Mouse (Mus musculus): ENCODE measurements around the gene Xlr3c.
A peak's percentile ranks its signal among the peaks of the same experiment; 100 is the strongest.
"Not testable (repeated sequence)": the region's sequence is repeated elsewhere in the genome, so short reads cannot be mapped to it uniquely, and the experiment has no call there.

The Xlr3c gene

DNA sequence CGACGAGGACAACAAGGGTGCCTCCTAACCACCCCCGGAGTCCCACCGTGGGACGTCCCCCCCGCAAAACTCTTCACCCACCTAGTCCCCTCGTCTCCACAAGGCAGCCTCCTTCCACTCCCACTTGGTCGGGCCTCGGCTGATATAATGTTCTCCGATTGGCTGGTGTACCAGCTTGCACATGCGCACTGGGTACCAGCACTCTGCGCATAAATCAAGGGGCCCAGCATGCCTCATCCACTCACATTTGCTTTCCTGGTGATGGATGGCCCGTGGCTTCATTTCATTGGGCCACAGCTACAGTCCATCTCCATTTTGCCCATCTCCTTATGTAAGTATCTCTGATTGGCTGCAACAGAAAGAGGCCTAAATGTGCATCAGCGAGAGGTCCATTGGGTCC, at the start of gene Xlr3c:
Xlr3c (minus strand) TSS at position 121 of the 400 bp plus-strand sequence.
- not testable (repeated sequence) for DNase-seq

- peak; percentile 4 for DNase-seq
Observed at GRCm38 (mm10) chrX:73312522-73312921, 47.3 kb upstream of the Xlr3c start.

GRCm38 (mm10) chrX:73295745-73296144, 30.6 kb upstream of the Xlr3c start:
- DNase-seq, result not testable (repeated sequence)

DNA sequence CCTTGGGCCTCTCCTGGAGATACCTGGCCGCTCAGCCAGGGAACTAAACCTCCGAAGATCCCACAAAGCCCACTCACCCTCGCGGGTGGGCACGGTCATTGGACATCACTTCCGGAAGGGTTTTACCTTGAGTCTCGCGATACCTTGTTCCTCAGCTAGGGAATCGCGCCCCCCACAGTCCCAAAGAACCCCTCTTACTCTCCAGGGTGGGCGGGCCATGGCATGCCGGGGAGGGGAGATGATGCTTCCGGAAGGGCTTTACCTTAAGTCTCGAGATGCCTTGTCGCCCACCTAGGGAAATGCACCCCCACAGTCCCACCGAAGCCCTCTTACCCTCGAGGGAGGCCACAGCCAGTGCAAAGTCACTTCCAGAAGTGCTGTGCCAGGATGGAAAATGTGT, 27.7 kb upstream of the Xlr3c start, which contains the start of the genes Xlr5a and Xlr5c:
Xlr5a (minus strand) TSS at position 101 of the 400 bp plus-strand sequence.
Xlr5c (minus strand) TSS at position 101 of the 400 bp plus-strand sequence.
- DNase-seq, result not testable (repeated sequence)

DNA sequence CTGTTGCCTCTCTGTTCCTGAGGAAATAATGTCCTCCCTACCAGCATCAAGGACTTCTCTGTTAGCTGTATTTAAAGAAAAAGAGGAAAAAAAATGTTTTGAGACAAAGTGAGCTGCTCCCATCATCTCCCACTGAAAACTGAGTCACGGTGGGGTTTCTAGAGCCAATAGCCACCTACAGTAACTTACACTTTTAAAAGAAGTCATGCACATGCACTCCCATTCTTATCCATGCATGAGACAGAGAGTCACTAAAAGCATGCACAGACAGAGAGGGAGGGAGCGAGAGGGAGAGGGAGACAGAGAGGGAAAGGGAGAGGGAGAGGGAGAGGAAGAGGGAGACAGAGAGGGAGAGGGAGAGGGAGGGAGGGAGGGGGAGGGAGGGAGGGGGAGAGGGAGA, 2.8 kb downstream of the Xlr3c start:
- DNase-seq, result not testable (repeated sequence)

GRCm38 (mm10) chrX:73242821-73243325, 22.3 kb downstream of the Xlr3c start, which contains the start of gene Xlr4c:
Gene Xlr4c (minus strand): TSS chrX:73243130.
- DNase-seq, result not testable (repeated sequence)

GRCm38 (mm10) chrX:73229288-73229687, 35.9 kb downstream of the Xlr3c start:
- DNase-seq, result no peak

GRCm38 (mm10) chrX:73228606-73229214, 36.5 kb downstream of the Xlr3c start:
- DNase-seq, result peak; percentile 35

DNA sequence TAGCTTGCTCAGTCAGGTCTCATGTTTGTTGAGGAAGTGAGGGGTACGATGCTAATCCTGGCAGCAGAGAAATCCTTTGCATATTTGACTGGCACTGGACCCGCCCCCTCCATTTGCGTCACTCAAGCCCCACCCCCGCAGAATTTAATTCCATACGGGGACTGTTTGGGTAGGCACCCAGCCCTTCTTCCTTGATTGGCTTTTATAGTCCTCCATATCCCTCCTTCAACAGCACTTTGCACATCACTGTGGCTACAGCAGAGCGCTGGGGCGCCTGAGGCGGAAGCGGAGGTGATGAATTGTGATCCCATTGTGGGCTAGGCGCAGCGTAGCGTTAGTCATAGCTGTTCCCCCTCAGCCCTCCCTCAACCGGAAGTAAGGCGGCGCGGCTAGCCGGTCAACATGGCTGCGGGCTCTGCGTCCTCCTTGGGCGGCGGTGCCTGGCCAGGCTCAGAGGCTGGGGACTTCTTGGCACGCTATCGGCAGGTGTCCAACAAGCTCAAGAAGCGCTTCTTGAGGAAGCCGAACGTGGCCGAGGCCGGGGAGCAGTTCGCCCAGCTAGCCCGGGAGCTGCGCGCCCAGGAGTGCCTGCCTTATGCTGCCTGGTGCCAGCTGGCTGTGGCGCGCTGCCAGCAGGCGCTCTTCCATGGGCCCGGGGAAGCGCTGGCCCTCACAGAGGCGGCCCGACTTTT, 37.1 kb downstream of the Xlr3c start, which contains the start of gene F8a:
F8a (plus strand) TSS at position 378 of the 692 bp plus-strand sequence.
- DNase-seq, result peak; percentile 71

DNA sequence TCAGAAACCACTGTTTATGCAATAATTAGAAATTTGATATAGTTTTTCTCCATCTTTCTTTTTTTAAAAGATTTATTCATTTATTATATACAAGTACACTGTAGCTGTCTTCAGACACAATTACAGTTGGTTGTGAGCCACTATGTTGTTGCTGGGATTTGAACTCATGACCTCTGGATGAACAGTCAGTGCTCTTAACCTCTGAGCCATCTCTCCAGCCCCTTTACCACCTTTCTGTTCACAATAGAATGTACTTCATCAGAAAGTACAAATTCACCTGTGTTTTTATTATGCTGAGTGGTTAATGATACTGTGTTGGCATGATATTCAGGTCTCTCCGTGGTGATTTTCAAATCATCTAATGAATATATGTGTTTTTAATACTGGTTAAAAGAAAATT, 39.8 kb downstream of the Xlr3c start:
- no peak for DNase-seq

GRCm38 (mm10) chrX:73213819-73214564, 51.2 kb downstream of the Xlr3c start, which contains the start of gene Xlr4b:
Gene Xlr4b (plus strand): TSS chrX:73214333.
- not testable (repeated sequence) for DNase-seq

Data from liver (tissue).